In genomic region chr12:9007146-9007545, GRCm38 (mm10) we compare ENCODE assay signal across 24 mouse cellular contexts. TPM values are rescaled to one million over a fixed set of nuclear protein-coding genes. Genes with fewer than 3 reads are reported as not detected.
DNase-seq lines count a peak whose midpoint lies in the region; ATAC-seq and TF ChIP-seq lines count a peak whose summit lies in the region.
"Had no signal": no experiment of that assay in that cellular context is flagged by ENCODE, and none has a peak within 500 bp of the region (broad histone marks: within the 10 kb centered on the region; RNA-seq: fewer than 3 reads in every experiment).

No protein-coding gene starts in this region.

- H3K36me3 ChIP-seq in kidney, postnatal 0 days (ENCODE audit: insufficient read depth, low read length) = 0 out of 2 replicates have a peak, but pooled peaks cover 6% of the 10 kb centered on the region
- H3K36me3 ChIP-seq: embryonic facial prominence, embryonic 10.5 days; embryonic facial prominence, embryonic 12.5 days; forebrain, embryonic 15.5 days had no signal

- TF ChIP-seq CTCF in kidney, postnatal 0 days (IDR thresholded peaks at IDR 0.05; ENCODE audit: low read depth) = no peak
- no peak for TF ChIP-seq CTCF in brain, embryonic 14.5 days (IDR thresholded peaks at IDR 0.05; ENCODE audit: borderline replicate concordance, extremely low read depth, insufficient read depth, insufficient read length)

- no peaks in the 10 kb centered on the region for H3K4me1 ChIP-seq in kidney, postnatal 0 days (replicated peaks; ENCODE audit: insufficient read depth, low read length)
- H3K4me1 ChIP-seq: embryonic facial prominence, embryonic 10.5 days; embryonic facial prominence, embryonic 12.5 days; forebrain, embryonic 13.5 days; forebrain, embryonic 15.5 days had no signal

- no peak for ATAC-seq in kidney, postnatal 0 days (replicated peaks; ENCODE audit: low FRiP score, low read depth)
- peak; percentile 42 for ATAC-seq in common myeloid progenitor, adult 5-6 weeks (replicated peaks; ENCODE audit: low read depth, poor library complexity, severe bottlenecking)
- peak; percentile 58 to 78 for ATAC-seq in hematopoietic stem cell, adult 5-6 weeks (replicated peaks in 1 of 2; ENCODE audit: insufficient read depth in 1 of 2, low FRiP score in 2 of 2, low TSS enrichment in 1 of 2, low read depth in 1 of 2, poor library complexity in 2 of 2, severe bottlenecking in 2 of 2)
- ATAC-seq: forebrain, embryonic 13.5 days; forebrain, embryonic 15.5 days; forebrain, postnatal 0 days had no signal

- H3K9ac ChIP-seq in kidney, postnatal 0 days (ENCODE audit: low read depth, low read length) = 0 out of 2 replicates have a peak overlapping the region, but pooled peaks have one; percentile 8
- H3K9ac ChIP-seq: embryonic facial prominence, embryonic 12.5 days; forebrain, embryonic 13.5 days; forebrain, embryonic 15.5 days; forebrain, postnatal 0 days had no signal

- TF ChIP-seq POLR2A in brain, embryonic 14.5 days (IDR thresholded peaks at IDR 0.05; ENCODE audit: borderline replicate concordance, extremely low read depth, insufficient read depth, insufficient read length, poor library complexity, severe bottlenecking) = no peak

- no peak overlapping the region for H3K27ac ChIP-seq in kidney, postnatal 0 days
- H3K27ac ChIP-seq: embryonic facial prominence, embryonic 10.5 days; embryonic facial prominence, embryonic 12.5 days; forebrain, embryonic 13.5 days; forebrain, embryonic 15.5 days had no signal

- no peak for DNase-seq in kidney, postnatal 0 days (ENCODE audit: low spot score)
- DNase-seq in kidney, postnatal 4 days = no peak
- peak; percentile 5 for DNase-seq in brain, embryonic 14.5 days (ENCODE audit: low read depth)
- DNase-seq in left cerebral cortex, adult 18-20 months (ENCODE audit: low spot score in 2 of 2) = no peak
- DNase-seq in ovary, adult 18-20 months (ENCODE audit: low spot score) = no peak
- no peak for DNase-seq in urinary bladder, postnatal 25 days (ENCODE audit: low spot score)
- DNase-seq: adrenal gland, adult 8-10 months; adrenal gland, postnatal 14 days; adrenal gland, postnatal 36 days; cerebellum, adult 11 months; cerebellum, adult 18-20 months; cerebellum, adult 8-10 months; cerebellum, adult 9-11 months; cerebellum, postnatal 14 days; cerebellum, postnatal 36 days; forebrain, postnatal 0 days had no signal

- no peaks in the 10 kb centered on the region for H3K9me3 ChIP-seq in kidney, postnatal 0 days (replicated peaks; ENCODE audit: low read length)
- H3K9me3 ChIP-seq: embryonic facial prominence, embryonic 10.5 days; embryonic facial prominence, embryonic 12.5 days; forebrain, embryonic 13.5 days; forebrain, embryonic 15.5 days had no signal

- no peak overlapping the region for H3K4me3 ChIP-seq in kidney, postnatal 0 days (replicated peaks; ENCODE audit: low read depth, low read length)
- H3K4me3 ChIP-seq: embryonic facial prominence, embryonic 10.5 days; embryonic facial prominence, embryonic 12.5 days; forebrain, embryonic 13.5 days; forebrain, embryonic 15.5 days had no signal

- H3K4me2 ChIP-seq in kidney, postnatal 0 days (ENCODE audit: low read length) = no peak overlapping the region
- H3K4me2 ChIP-seq: embryonic facial prominence, embryonic 12.5 days; forebrain, embryonic 13.5 days; forebrain, embryonic 15.5 days had no signal

- 64% methylated on average over 4 of the region's 4 CpGs for WGBS in kidney, postnatal 0 days

- no peaks in the 10 kb centered on the region for H3K27me3 ChIP-seq in kidney, postnatal 0 days (ENCODE audit: insufficient read depth, low read length)
- H3K27me3 ChIP-seq: embryonic facial prominence, embryonic 12.5 days; forebrain, embryonic 13.5 days; forebrain, embryonic 15.5 days had no signal

RNA-seq across cellular contexts. Expression of gene Ttc32, which starts 22.7 kb away (rescaled TPM):
- polyA plus RNA-seq in kidney, postnatal 0 days (2015; fragmentation: Nextera tagmentation; extraction: Ambion mirVana) = 29.2 and 34.8 TPM in 2 replicates
- 5.8 and 9.1 TPM in 2 replicates for polyA plus RNA-seq in brain, embryonic 14.5 days (2012; rRNA removed)
- total RNA-seq in common myeloid progenitor, adult 5-6 weeks (2017) = 18.0 and 36.4 TPM in 2 replicates
- total RNA-seq in hematopoietic stem cell, adult 5-6 weeks (2017) = 12.5 and 26.9 TPM in 2 replicates
- 1 to 10 TPM; 4.2 to 5.2 TPM for total RNA-seq in left cerebral cortex, adult 18-20 months (2021)

RNA-seq across cellular contexts. Expression of gene Wdr35, which starts 33.5 kb away (rescaled TPM):
- 12.4 and 15.2 TPM in 2 replicates for polyA plus RNA-seq in kidney, postnatal 0 days (2015; fragmentation: Nextera tagmentation; extraction: Ambion mirVana)
- 13.3 and 16.6 TPM in 2 replicates for polyA plus RNA-seq in brain, embryonic 14.5 days (2012; rRNA removed)
- 3.8 and 4.1 TPM in 2 replicates for total RNA-seq in common myeloid progenitor, adult 5-6 weeks (2017)
- 5.0 and 5.8 TPM in 2 replicates for total RNA-seq in hematopoietic stem cell, adult 5-6 weeks (2017)
- total RNA-seq in left cerebral cortex, adult 18-20 months (2021) = 10 to 100 TPM; 43.6 to 47.1 TPM

RNA-seq across cellular contexts. Expression of gene Matn3, which starts 59.4 kb away (rescaled TPM):
- 0.04 and 0.05 TPM in 2 replicates for polyA plus RNA-seq in kidney, postnatal 0 days (2015; fragmentation: Nextera tagmentation; extraction: Ambion mirVana)
- polyA plus RNA-seq in brain, embryonic 14.5 days (2012; rRNA removed) = 0.16 and 0.26 TPM in 2 replicates
- not detected in 2 replicates for total RNA-seq in common myeloid progenitor, adult 5-6 weeks (2017)
- total RNA-seq in hematopoietic stem cell, adult 5-6 weeks (2017) = not detected in 2 replicates
- total RNA-seq in left cerebral cortex, adult 18-20 months (2021) = under 1 TPM in 1 of 2 experiments, not detected in 1; 0.12 TPM
- total RNA-seq: adrenal gland, adult 18-20 months; adrenal gland, adult 8-10 months; adrenal gland, postnatal 14 days; adrenal gland, postnatal 36 days; MEL had no signal
